Mouse (Mus musculus) kidney, adult 11 months (tissue): ENCODE results near the gene Tmprss9.

Experiments
- DNase-seq: peaks from one replicate; pipeline ENCODE4 v3.0.0; 2022

Tmprss9 gene

DNA sequence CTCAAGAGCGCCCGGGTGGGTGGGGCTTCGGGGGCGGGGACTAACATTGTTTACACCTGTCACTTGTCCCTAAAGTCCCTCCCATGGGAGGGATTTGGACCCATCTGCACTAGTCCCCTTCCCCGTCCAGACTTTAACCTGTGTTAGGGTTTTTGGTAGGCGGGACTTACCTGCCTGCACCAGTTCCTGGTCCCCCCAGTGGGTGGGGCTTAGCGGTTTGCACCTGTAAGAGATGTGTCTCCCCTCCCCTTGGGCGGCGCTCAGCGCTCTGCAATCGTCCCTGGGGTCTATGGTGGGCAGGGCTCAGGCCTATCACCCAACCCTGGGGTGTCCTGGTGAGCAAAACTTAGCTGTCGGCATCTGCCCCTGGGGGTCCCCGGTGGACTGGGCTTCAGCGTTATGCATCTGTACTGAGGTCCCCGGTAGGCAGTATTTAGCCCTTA, 45.7 kb downstream of the Tmprss9 start:
- DNase-seq, result peak; percentile 66

DNA sequence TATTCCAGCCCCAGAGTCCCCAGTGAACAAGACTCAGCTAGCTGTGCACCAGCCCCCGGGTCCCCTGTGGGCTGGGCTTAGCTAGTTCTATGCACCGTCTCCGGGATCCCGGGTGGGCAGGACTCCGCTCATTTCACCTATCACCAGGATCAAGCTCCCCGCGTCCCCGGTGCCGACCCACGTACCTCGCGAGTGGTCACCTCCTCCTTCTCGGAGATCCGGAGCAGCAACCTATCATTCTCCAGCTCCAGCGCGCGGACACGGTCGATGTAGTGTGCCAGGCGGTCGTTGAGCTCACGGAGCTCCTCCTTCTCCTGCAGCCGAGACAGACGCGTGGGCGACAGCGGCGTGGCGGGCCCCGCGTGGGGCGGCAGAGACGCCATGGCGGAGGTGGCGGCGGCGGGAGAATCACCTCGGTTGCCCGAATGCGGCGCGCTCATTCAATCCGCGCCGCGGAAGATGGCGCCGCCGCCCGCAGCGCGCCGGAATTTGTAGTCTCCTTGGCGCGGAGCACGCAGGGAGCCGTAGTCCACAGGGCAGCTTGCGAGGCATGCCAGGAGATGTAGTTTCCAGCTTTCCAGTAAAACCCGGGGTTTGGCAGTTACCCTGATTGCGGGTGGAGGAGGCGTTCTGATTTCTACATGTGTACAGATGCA, 46.3 kb downstream of the Tmprss9 start, which contains the start of gene Lmnb2:
Gene Lmnb2, minus strand, starts transcription at position 467 of the 656 bp plus-strand sequence.
- peak; percentile 60 for DNase-seq

DNA sequence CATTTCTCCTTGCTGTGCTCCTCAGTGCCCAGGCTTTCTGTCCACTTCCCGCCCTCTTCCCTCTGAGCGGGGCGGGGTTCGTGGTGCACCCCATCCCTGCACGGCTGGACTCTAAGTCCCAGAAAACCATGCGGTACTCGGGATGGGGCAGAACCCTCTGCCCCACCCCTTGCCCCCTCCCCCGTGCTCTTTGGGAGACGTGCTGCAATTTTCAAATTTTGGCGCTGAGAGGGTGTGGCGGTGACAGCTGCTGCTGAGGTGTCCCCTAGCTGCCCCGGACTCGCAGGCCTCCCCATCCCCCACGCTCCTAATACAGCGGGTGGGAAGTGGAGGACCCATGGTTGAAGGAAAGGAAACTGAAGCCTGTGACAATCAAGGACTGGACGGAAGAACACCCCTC, 50.3 kb downstream of the Tmprss9 start:
- DNase-seq, result no peak

- DNase-seq, result no peak
Measured at GRCm38 (mm10) chr10:80925472-80925871, 53.8 kb downstream of the Tmprss9 start.

GRCm38 (mm10) chr10:80928586-80929298, 57.1 kb downstream of the Tmprss9 start:
- DNase-seq, result peak; percentile 81

GRCm38 (mm10) chr10:80929299-80930226, 57.9 kb downstream of the Tmprss9 start, which contains the start of gene Gadd45b:
Gadd45b (plus strand) TSS chr10:80930073.
- DNase-seq, result peak; percentile 98

DNA sequence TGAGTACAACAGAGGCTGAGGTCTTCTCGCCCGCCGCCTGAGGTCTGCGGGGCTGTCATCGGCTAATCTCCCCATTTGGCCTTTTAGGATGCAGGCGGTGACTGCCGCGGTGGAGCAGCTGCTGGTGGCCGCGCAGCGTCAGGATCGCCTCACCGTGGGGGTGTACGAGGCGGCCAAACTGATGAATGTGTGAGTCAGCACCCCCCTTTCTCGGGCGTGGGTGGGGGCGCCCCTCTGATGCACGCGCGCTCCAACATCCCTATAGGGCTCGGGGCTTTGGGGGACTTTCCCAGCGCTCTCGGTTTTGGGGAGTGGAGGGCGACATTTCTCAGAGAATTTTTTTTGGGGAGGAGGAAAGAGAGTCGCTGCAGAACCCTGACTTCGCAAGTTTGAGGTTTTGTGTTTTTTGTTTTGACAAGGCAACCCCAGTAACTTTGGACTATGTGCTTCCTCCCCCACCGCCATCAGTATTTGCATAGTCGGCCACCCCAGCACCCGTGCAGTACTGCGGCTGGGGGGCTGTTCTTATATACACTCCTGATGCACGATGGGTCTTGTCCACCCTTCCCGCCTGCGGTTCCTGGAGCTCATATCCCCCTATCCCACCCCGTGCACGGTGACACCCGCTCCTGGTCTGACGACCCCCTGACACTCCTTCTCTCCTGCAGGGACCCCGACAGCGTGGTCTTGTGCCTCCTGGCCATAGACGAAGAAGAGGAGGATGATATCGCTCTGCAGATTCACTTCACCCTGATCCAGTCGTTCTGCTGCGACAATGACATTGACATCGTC, 58.9 kb downstream of the Tmprss9 start:
- DNase-seq, result no peak

DNA sequence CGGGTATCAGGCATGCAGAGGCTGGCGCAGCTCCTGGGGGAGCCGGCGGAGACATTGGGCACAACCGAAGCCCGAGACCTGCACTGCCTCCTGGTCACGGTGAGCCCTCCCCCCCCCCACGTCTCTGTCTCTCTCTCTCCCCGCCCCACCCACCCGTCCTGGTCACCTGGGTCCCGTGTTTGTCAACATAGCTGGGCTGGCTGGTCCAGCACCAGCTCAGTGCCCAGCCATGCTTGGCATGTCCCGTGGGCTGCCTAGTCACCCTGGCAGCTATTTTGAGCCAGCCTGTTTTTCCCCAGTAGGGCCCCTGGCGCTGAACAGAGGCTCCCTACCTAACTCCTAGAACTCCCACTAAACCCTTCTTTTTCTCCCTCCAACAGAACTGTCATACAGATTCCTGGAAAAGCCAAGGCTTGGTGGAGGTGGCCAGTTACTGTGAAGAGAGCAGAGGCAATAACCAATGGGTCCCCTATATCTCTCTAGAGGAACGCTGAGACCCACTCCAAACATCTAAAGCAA, 59.6 kb downstream of the Tmprss9 start:
- DNase-seq, result peak; percentile 69

DNA sequence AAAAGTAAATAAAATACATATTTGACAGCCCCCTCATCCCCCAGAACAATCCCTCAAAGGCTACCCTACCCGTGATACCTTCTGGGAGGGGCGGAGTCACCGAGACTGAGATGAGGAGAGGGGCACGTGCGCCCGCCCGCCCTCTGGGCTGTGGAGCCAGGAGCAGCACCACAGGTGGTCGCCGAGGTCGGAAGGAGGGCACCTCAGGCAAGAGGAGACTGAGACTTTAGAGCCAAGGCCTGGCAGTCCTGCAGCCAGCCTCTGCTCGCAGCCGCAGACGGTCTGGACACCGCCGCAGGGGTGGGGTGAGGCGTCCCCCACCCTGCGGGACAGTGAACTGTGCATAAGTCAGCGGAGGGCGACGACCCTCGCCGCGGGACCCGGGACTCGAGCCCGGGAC, 60.0 kb downstream of the Tmprss9 start:
- DNase-seq, result no peak

DNA sequence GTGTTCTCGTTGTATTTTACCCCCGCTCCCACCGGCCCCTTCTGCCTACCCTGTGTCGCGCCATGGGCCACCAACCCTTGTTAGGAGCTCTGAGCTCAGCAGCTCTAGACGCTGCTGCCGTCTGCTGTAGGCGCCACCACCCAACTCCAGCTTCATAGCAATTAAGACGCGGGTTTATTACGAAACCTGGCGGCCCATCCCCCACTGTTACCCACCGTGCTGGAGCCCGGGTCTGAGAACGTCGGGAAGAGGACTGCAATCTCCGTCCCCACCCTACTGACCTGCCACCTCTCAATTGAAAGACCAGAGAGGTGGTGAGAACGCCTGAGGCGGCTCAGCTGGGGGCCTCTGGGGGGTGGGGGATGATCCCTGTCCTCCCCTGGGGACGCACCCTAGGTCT, 60.6 kb downstream of the Tmprss9 start:
- DNase-seq, result no peak

DNA sequence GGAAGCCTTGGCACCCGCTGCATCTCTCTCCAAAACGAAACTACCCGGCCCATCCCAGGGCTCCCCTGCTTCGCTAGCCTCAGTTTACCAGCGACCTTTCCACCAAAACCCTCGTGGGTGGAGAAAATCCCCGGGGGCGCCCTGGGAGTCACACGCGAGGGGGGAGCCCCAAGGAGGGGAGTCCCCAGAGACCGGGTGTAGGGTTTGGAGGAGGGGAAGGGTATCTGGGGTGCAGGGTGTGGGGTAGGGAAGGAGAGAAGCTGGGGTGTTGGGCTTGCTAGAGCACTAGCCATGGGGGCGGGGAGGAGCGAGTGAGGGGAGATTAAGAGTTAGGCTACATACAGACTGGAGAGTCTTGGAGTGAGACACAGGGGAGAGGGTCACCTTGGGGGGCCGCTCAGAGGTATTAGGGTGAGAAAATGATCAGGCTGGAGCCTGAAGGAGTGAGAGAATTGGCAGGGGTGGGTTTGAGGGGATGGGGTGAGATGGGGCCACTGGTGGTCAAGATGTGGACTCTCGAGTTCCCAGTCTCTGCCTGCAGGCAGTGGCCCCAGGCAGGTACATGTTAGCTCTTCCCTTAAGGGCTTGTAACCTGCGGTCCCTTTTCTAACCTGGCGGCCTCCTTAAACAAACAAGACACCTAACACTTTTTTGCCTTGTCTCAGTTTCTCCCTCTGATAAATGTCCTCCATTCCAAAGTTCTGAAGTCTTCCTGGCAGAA, 61.2 kb downstream of the Tmprss9 start:
- no peak for DNase-seq

DNA sequence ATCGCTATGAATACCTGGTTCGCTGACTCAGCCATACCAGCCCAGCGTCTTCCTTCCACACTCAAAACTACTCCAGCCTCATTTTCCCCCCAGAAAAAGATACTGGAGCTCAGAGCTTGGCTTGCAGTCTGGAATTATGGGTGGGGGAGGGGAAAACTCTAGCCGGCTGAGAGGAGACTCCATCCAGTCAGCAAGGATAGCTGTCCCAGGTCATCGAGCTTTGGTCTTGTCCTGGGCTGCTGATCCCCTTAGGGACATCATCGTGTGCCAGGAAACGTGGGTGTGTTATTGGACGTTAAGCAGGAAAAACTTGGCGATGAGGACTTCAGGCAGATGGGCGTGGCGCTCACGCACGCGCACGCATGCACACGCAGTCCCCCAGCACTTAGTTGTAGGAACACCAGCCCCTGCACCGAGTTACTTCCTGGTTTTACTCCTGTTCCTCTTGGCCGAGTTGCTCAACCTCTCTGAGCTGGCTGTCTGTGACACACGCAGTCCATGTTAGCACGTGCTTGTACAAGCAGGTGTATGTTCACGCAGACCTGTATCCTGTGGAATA, 61.9 kb downstream of the Tmprss9 start:
- DNase-seq, result no peak

- no peak for DNase-seq
Measured at GRCm38 (mm10) chr10:80934136-80934985, 62.7 kb downstream of the Tmprss9 start.

DNA sequence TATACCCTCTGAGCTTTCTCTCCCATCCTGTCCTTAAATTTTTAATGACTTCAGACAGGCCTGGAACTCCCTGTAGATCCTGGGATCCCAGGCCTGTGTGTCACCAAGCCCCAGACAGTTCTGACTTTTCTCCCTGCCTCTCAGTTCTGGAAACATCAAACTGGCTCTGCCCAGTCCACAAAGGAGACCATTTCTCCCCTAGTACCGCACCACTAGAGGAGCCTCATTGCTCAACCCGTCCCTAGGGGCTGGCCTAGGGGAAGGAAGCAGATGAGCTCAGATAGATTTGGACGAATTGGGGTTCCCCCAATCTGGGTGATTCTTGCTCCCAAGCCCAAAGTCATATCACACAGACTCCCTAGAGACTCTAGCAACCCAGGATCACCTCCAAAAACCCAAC, 63.6 kb downstream of the Tmprss9 start:
- DNase-seq, result no peak

DNA sequence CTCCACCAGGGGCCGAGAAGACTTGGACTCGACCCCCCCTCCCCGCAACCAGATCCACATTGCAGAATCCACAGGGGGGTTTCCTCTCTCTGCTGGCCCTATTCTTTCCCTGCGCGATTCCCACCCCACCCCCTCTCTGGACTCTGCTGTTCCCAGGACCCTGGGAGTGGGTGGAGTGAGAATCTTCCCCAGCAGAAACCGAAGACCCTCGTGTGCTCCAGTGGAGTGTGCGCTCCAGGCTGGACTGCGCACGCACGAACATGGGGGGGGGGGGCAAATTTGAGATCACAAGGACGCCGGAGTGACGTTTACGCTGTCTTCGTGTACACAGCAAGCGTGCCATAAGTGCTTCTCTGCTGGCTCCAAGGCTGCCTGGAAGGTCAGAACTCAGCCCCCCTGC, 64.0 kb downstream of the Tmprss9 start:
- no peak for DNase-seq

- peak; percentile 52 for DNase-seq
Measured at GRCm38 (mm10) chr10:80936135-80936809, 64.6 kb downstream of the Tmprss9 start.

DNA sequence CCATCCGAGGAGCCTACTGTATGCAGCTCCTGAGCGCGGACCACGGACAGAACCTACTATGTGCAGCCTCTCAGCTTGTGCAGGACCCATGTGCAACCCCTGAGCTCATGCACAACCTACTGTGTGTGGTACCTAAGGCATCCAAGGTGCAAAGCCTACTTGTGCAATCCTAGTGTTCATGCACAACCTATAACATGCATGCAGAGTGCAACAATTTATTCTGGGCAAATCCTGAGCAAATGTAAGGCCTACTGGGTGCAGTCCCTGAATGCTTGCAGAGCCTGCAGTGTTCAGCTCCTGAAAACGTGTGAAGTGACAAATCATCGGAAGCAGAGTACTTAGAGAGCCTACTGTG, 65.1 kb downstream of the Tmprss9 start:
- no peak for DNase-seq

DNA sequence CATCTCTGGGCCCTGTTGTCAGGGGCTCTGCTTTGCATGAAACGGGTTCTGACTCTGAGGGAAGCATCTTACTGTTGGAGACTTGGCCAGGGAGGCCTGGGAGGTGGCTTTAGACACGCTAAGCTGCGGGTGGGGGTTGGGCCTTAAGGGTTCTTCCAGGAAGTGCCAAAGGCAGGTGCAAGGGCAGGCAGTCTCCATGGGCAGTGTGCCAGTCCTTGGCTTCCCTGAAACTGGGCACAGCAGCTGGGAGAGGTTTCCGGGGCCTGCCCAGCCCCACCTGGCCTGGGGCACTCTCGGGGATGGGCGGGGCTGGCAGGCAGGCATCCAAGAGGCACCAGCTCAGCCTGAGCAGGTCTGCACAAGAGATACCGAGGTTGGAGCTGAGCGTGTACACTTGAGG, 66.0 kb downstream of the Tmprss9 start:
- DNase-seq, result peak; percentile 88

- DNase-seq, result no peak
Measured at GRCm38 (mm10) chr10:80938831-80939550, 67.3 kb downstream of the Tmprss9 start.
